Mouse (Mus musculus): ENCODE data around the gene Zfp719. TPM values are rescaled to one million over a fixed set of nuclear protein-coding genes. Genes with fewer than 3 reads are reported as not detected.
A peak's percentile ranks its signal among the peaks of the same experiment; 100 is the strongest.

The Zfp719 gene
- polyA plus RNA-seq, 1 experiment from 2014 or later: 17.8 TPM

- WGBS: 89% methylated on average over 14 of the region's 14 CpGs
- no peaks in the 10 kb centered on the region for H3K27me3 ChIP-seq
- no peak for ATAC-seq (ENCODE audit: low FRiP score, low read depth)
Measured at GRCm38 (mm10) chr7:43613816-43614551, 34.6 kb downstream of the Zfp719 start.

DNA sequence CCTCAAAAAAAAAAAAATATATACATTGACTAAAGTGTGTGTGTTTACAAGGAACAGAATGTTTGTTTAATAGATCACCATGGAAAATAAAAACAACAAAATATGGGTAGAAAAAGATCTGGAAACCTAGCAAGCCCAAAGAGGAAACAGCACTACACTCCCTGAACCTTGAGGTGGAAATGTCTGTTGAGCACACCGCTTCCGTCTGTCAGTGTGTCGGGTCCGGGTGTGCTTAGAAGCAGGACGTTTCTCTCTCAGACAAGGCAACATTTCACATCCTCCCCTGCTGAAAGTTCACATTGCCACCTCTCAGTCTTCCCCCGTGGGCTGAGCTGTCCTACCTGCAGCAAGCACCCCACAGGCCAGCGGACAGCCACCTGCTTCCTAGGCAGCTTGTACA lies 43.5 kb downstream of the Zfp719 start:
- 81% methylated on average over 7 of the region's 7 CpGs for WGBS
- H3K4me3 ChIP-seq: no peak overlapping the region
- H3K9ac ChIP-seq (replicated peaks): no peak overlapping the region
- no peaks in the 10 kb centered on the region for H3K9me3 ChIP-seq
- H3K36me3 ChIP-seq: no peaks in the 10 kb centered on the region
- H3K4me1 ChIP-seq: 0 out of 2 replicates have a peak, but pooled peaks cover 6% of the 10 kb centered on the region
- H3K4me2 ChIP-seq (replicated peaks): no peak overlapping the region
- H3K27me3 ChIP-seq: no peaks in the 10 kb centered on the region
- H3K27ac ChIP-seq (replicated peaks): no peak overlapping the region
- no peak for ATAC-seq (ENCODE audit: low FRiP score, low read depth)

More at GRCm38 (mm10) chr7:43613816-43614551, 34.6 kb downstream of the Zfp719 start:
- no peak overlapping the region for H3K4me3 ChIP-seq
- no peak overlapping the region for H3K4me2 ChIP-seq (replicated peaks)
- H3K9ac ChIP-seq (replicated peaks): no peak overlapping the region
- no peaks in the 10 kb centered on the region for H3K4me1 ChIP-seq
- no peaks in the 10 kb centered on the region for H3K9me3 ChIP-seq
- no peak overlapping the region for H3K27ac ChIP-seq (replicated peaks)
- no peaks in the 10 kb centered on the region for H3K36me3 ChIP-seq

DNA sequence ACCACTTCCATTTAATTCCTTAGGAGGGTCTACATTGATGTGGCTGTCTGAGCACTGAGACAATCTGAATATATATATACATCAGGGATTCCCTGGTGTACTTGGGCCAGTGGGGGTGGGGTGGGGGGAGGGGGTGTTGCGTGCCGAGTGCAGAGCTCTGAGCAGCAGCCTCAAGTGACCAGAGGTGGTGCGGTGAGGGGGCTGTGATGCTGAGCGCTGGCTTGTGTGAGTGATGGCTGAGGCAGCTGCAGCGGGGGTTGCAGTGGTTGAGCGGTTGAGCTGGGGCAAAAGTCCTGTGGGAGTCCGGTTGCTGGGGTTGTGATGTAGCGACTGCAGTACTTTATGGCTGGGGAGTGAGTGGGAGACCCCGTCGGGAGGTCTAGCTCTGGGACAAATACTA lies 44.4 kb downstream of the Zfp719 start:
- Histone ChIP-seq H3K4me1 (0 out of 2 replicates have a peak, but pooled peaks cover 6% of the 10 kb centered on the region), H3K9me3 (no peaks in the 10 kb centered on the region), H3K4me3 (no peak overlapping the region), H3K27me3 (no peaks in the 10 kb centered on the region), H3K9ac (replicated peaks) (no peak overlapping the region), H3K27ac (replicated peaks) (no peak overlapping the region), H3K36me3 (no peaks in the 10 kb centered on the region), H3K4me2 (replicated peaks) (peak overlapping the region; percentile 32)
- 17% methylated on average over 10 of the region's 10 CpGs for WGBS
- ATAC-seq (ENCODE audit: low FRiP score, low read depth): peak; percentile 54; the same call in 1 of the 2 replicates

DNA sequence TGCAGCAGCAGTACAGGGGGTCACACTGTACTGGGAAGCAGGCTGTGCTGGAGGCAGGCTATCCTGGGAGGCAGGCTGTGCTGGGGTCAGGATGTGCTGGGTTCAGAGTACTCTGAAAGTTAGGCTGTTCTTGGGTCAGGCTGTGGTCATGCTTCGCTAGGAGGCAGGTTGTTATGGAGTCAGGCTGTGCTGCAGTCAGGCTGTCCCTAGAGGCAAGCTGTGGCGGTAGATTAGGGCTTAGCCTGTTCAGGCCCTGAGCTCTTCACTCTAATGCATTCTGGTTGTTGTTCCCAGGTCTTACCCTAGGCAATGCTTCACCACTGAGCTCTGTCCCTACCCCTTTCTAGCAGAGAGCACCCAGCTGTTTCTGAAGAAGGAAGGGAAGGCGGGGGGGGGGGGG lies 45.7 kb downstream of the Zfp719 start:
- WGBS: 39% methylated on average over 3 of the region's 3 CpGs
- H3K4me2 ChIP-seq (replicated peaks): no peak overlapping the region
- no peaks in the 10 kb centered on the region for H3K36me3 ChIP-seq
- ATAC-seq (ENCODE audit: low FRiP score, low read depth): peak; percentile 60; the same call in 1 of the 2 replicates
- no peak overlapping the region for H3K4me3 ChIP-seq
- H3K9ac ChIP-seq (replicated peaks): no peak overlapping the region
- 0 out of 2 replicates have a peak, but pooled peaks cover 6% of the 10 kb centered on the region for H3K4me1 ChIP-seq
- no peaks in the 10 kb centered on the region for H3K9me3 ChIP-seq
- no peak overlapping the region for H3K27ac ChIP-seq (replicated peaks)
- no peaks in the 10 kb centered on the region for H3K27me3 ChIP-seq

- Histone ChIP-seq H3K4me2 (replicated peaks) (no peak overlapping the region), H3K36me3 (no peaks in the 10 kb centered on the region), H3K4me3 (no peak overlapping the region), H3K4me1 (0 out of 2 replicates have a peak, but pooled peaks cover 6% of the 10 kb centered on the region), H3K27me3 (no peaks in the 10 kb centered on the region), H3K9ac (replicated peaks) (no peak overlapping the region), H3K27ac (replicated peaks) (no peak overlapping the region), H3K9me3 (no peaks in the 10 kb centered on the region)
- 85% methylated on average over 8 of the region's 8 CpGs for WGBS
- no peak for ATAC-seq (ENCODE audit: low FRiP score, low read depth)
Measured at GRCm38 (mm10) chr7:43625794-43626422, 46.5 kb downstream of the Zfp719 start.

DNA sequence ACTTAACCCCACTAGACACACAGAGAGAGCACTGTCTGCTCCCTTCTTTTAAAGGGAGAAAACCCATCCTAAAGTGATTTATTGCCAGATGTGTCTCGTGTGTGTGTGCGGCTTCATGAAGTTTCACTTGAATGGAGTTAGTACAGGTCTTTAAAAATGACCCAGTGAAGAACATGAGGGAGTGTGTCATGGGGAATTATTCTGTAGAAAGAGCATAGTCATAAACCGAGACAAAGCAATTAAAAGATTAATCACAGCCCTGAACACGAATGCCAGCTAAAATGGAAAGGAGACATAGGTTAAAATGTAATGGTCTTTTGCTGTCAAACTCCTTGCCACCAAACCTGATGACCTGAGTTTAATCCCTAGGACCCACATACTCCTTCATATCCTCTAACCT lies 54.5 kb downstream of the Zfp719 start:
- no peaks in the 10 kb centered on the region for H3K4me1 ChIP-seq
- ATAC-seq (ENCODE audit: low FRiP score, low read depth): no peak
- no peaks in the 10 kb centered on the region for H3K9me3 ChIP-seq
- H3K36me3 ChIP-seq: no peaks in the 10 kb centered on the region
- no peak overlapping the region for H3K4me2 ChIP-seq (replicated peaks)
- no peak overlapping the region for H3K4me3 ChIP-seq
- H3K27ac ChIP-seq (replicated peaks): no peak overlapping the region
- 88% methylated on average over 4 of the region's 4 CpGs for WGBS
- H3K27me3 ChIP-seq: no peaks in the 10 kb centered on the region
- H3K9ac ChIP-seq (replicated peaks): no peak overlapping the region

DNA sequence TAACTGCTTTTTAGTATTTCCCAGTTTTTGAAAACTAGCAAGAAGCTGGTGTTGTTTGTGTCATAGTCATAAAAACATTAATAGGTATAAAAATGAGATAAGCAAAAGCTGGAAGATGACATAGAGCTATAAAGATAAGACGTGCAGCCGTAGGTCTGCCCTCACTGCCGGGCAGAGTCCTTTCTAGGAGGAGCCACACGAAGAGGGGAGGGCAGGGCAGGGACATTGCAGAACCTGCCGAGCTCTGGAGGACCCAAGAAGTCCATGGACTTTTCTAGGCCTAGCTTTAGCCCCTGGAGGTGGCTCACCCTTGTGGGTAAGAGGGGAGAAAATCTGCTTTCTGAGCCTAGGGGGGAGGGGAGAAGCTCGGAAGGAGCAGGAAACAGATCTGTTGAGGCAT lies 55.1 kb downstream of the Zfp719 start, which contains the start of gene Ceacam18:
Ceacam18 (plus strand) TSS at position 208 of the 400 bp plus-strand sequence.
- no peak within 1 kb of the TSS for H3K27ac ChIP-seq (replicated peaks)
- no peaks in the 10 kb centered on the region for H3K9me3 ChIP-seq
- no peak within 1 kb of the TSS for H3K9ac ChIP-seq (replicated peaks)
- no peak within 1 kb of the TSS for H3K4me3 ChIP-seq
- no peaks in the 10 kb centered on the region for H3K27me3 ChIP-seq
- H3K4me2 ChIP-seq (replicated peaks): no peak within 1 kb of the TSS
- WGBS: 79% methylated on average over 6 of the region's 6 CpGs
- H3K36me3 ChIP-seq: no peaks in the 10 kb centered on the region
- H3K4me1 ChIP-seq: no peaks in the 10 kb centered on the region
- no peak for ATAC-seq (ENCODE audit: low FRiP score, low read depth)

- H3K4me2 ChIP-seq (replicated peaks): no peak overlapping the region
- no peaks in the 10 kb centered on the region for H3K27me3 ChIP-seq
- H3K36me3 ChIP-seq: no peaks in the 10 kb centered on the region
- no peak for ATAC-seq (ENCODE audit: low FRiP score, low read depth)
- H3K27ac ChIP-seq (replicated peaks): no peak overlapping the region
- WGBS: 75% methylated on average over 2 of the region's 2 CpGs
- H3K9me3 ChIP-seq: no peaks in the 10 kb centered on the region
- no peak overlapping the region for H3K9ac ChIP-seq (replicated peaks)
- no peaks in the 10 kb centered on the region for H3K4me1 ChIP-seq
- H3K4me3 ChIP-seq: no peak overlapping the region
Measured at GRCm38 (mm10) chr7:43636194-43636593, 56.8 kb downstream of the Zfp719 start.

DNA sequence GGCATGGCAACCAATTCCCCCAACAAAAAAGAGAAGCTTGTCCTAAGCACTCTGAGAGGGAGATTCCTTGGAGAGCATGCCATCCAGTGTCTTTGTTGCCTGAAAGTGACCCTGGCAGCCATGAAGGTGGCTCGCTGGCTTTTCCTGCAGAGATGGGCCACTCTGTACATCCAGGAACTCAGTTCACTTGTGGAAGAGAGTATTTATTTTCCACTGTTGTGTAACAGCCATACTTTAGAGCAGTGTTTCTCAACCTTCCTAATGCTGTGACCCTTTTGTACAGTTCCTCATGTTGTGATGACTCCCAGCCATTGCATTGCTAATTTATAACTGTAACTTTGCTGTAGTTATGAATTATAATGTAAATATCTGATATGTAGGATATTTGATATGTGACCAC lies 57.7 kb downstream of the Zfp719 start:
- Histone ChIP-seq H3K4me1 (no peaks in the 10 kb centered on the region), H3K9ac (replicated peaks) (no peak overlapping the region), H3K9me3 (no peaks in the 10 kb centered on the region), H3K36me3 (no peaks in the 10 kb centered on the region), H3K27me3 (no peaks in the 10 kb centered on the region), H3K4me2 (replicated peaks) (no peak overlapping the region), H3K4me3 (no peak overlapping the region), H3K27ac (replicated peaks) (no peak overlapping the region)
- 57% methylated on average over 1 of the region's 1 CpGs for WGBS
- ATAC-seq (ENCODE audit: low FRiP score, low read depth): no peak

DNA sequence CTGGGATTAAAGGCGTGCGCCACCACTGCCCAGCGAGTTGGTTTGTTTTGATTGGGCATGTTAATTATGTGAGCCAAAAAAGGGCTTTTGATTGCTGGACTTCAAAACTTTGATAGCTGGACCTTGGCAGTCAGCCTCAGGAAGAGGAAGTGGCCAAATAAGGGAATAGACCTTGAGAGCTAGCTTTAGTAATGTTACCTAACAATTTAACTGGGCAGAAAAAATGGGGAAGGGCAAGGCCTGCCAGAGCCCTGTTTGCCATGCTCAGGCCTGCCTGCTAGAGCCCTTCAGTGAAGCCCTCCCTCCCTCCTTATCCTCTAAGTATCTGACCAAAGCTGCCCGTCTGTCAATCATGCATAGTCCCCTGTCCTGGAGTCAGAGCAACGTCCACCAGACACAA lies 63.2 kb downstream of the Zfp719 start:
- H3K4me3 ChIP-seq: no peak overlapping the region
- ATAC-seq (ENCODE audit: low FRiP score, low read depth): no peak
- H3K4me1 ChIP-seq: no peaks in the 10 kb centered on the region
- 82% methylated on average over 5 of the region's 5 CpGs for WGBS
- no peaks in the 10 kb centered on the region for H3K9me3 ChIP-seq
- no peaks in the 10 kb centered on the region for H3K27me3 ChIP-seq
- no peak overlapping the region for H3K4me2 ChIP-seq (replicated peaks)
- no peaks in the 10 kb centered on the region for H3K36me3 ChIP-seq
- H3K27ac ChIP-seq (replicated peaks): no peak overlapping the region
- no peak overlapping the region for H3K9ac ChIP-seq (replicated peaks)
